In genomic region chr1:135324571-135324970, GRCm38 (mm10) we compare ENCODE assay signal across 8 mouse cellular contexts. TPM values are rescaled to one million over a fixed set of nuclear protein-coding genes. Genes with fewer than 3 reads are reported as not detected.
DNase-seq lines count a peak whose midpoint lies in the region; ATAC-seq and TF ChIP-seq lines count a peak whose summit lies in the region.

Lmod1 (plus strand) TSS chr1:135324807.

- H3K27ac ChIP-seq in neural tube, embryonic 15.5 days (replicated peaks) = no peak within 1 kb of the TSS
- peak within 1 kb of the TSS; percentile 5; the same call in 1 of the 2 replicates for H3K27ac ChIP-seq in intestine, postnatal 0 days (ENCODE audit: low read depth, low read length)
- no peak within 1 kb of the TSS for H3K27ac ChIP-seq in lung, postnatal 0 days (ENCODE audit: low read length)

- H3K27me3 ChIP-seq in neural tube, embryonic 15.5 days (replicated peaks) = peaks cover 11% of the 10 kb centered on the region; the same call in 1 of the 2 replicates
- H3K27me3 ChIP-seq in intestine, postnatal 0 days (replicated peaks; ENCODE audit: control insufficient read depth, insufficient read depth, low read length) = no peaks in the 10 kb centered on the region; the same call in 1 of the 2 replicates
- no peaks in the 10 kb centered on the region for H3K27me3 ChIP-seq in lung, postnatal 0 days (replicated peaks; ENCODE audit: insufficient read depth, low read length)

- no peak for TF ChIP-seq EP300 in lung, postnatal 0 days (IDR thresholded peaks at IDR 0.05)

- TF ChIP-seq CTCF in intestine, postnatal 0 days (IDR thresholded peaks at IDR 0.05; ENCODE audit: low read depth) = peak; percentile 31; the same call in 1 of the 2 replicates
- TF ChIP-seq CTCF in lung, postnatal 0 days (IDR thresholded peaks at IDR 0.05) = peak; percentile 35

- WGBS in neural tube, embryonic 15.5 days = 16% methylated on average over 8 of the region's 8 CpGs
- WGBS in intestine, postnatal 0 days = 15% methylated on average over 8 of the region's 8 CpGs
- 9% methylated on average over 8 of the region's 8 CpGs for WGBS in lung, postnatal 0 days

- H3K4me2 ChIP-seq in neural tube, embryonic 15.5 days = no peak within 1 kb of the TSS
- peak within 1 kb of the TSS; percentile 44 for H3K4me2 ChIP-seq in intestine, postnatal 0 days (replicated peaks; ENCODE audit: low read depth)
- H3K4me2 ChIP-seq in lung, postnatal 0 days (replicated peaks; ENCODE audit: low read depth, low read length) = peak within 1 kb of the TSS; percentile 37

- peak; percentile 66 for DNase-seq in neural tube, embryonic 10.5 days (ENCODE audit: extremely low spot score, low spot score)
- DNase-seq in forelimb bud, embryonic 11.5 days (ENCODE audit: low read depth, low spot score) = peak; percentile 79
- DNase-seq in lung, postnatal 0 days (ENCODE audit: low spot score) = peak; percentile 88
- DNase-seq in frontal cortex, postnatal 10 days (ENCODE audit: low spot score in 2 of 2) = no peak
- no peak for DNase-seq in cerebellum, postnatal 4 days (ENCODE audit: low spot score in 2 of 2)
- no peak for DNase-seq in spleen, postnatal 10 days (ENCODE audit: low spot score in 2 of 2)

- no peaks in the 10 kb centered on the region for H3K4me1 ChIP-seq in neural tube, embryonic 15.5 days
- no peaks in the 10 kb centered on the region for H3K4me1 ChIP-seq in intestine, postnatal 0 days (replicated peaks; ENCODE audit: control insufficient read depth, insufficient read depth, low read length)
- H3K4me1 ChIP-seq in lung, postnatal 0 days (ENCODE audit: insufficient read depth, low read depth, low read length) = 0 out of 2 replicates have a peak, but pooled peaks cover 4% of the 10 kb centered on the region

- H3K9me3 ChIP-seq in neural tube, embryonic 15.5 days (replicated peaks) = no peaks in the 10 kb centered on the region
- H3K9me3 ChIP-seq in intestine, postnatal 0 days (ENCODE audit: control insufficient read depth) = no peaks in the 10 kb centered on the region
- no peaks in the 10 kb centered on the region for H3K9me3 ChIP-seq in lung, postnatal 0 days (ENCODE audit: low read length)

- no peak within 1 kb of the TSS for H3K9ac ChIP-seq in neural tube, embryonic 15.5 days (replicated peaks)
- H3K9ac ChIP-seq in intestine, postnatal 0 days (ENCODE audit: low read depth, low read length) = no peak within 1 kb of the TSS
- no peak within 1 kb of the TSS for H3K9ac ChIP-seq in lung, postnatal 0 days (replicated peaks; ENCODE audit: low read depth)

- no peak for ATAC-seq in neural tube, embryonic 15.5 days (ENCODE audit: low FRiP score)
- 0 out of 2 replicates have a peak, but pooled peaks have one; percentile 33 for ATAC-seq in intestine, postnatal 0 days
- ATAC-seq in lung, postnatal 0 days = peak; percentile 91

- H3K4me3 ChIP-seq in neural tube, embryonic 15.5 days (replicated peaks) = no peak within 1 kb of the TSS
- H3K4me3 ChIP-seq in intestine, postnatal 0 days (ENCODE audit: low read depth, low read length) = peak within 1 kb of the TSS; percentile 30
- no peak within 1 kb of the TSS for H3K4me3 ChIP-seq in lung, postnatal 0 days (ENCODE audit: low read depth, low read length)

- H3K36me3 ChIP-seq in neural tube, embryonic 15.5 days = no peaks in the 10 kb centered on the region
- H3K36me3 ChIP-seq in intestine, postnatal 0 days (ENCODE audit: control insufficient read depth, insufficient read depth) = no peaks in the 10 kb centered on the region
- no peaks in the 10 kb centered on the region for H3K36me3 ChIP-seq in lung, postnatal 0 days (ENCODE audit: insufficient read depth, low read length)

RNA-seq across cellular contexts. Expression of gene Lmod1, which starts in this region (rescaled TPM):
- polyA plus RNA-seq in neural tube, embryonic 15.5 days (2015; fragmentation: Nextera tagmentation; extraction: Ambion mirVana) = 0.15 and 1.4 TPM in 2 replicates
- polyA plus RNA-seq in intestine, postnatal 0 days (2015; fragmentation: Nextera tagmentation; extraction: Ambion mirVana) = 11.8 and 13.5 TPM in 2 replicates
- polyA plus RNA-seq in lung, postnatal 0 days (2015; fragmentation: Nextera tagmentation; extraction: Ambion mirVana) = 2.6 and 2.8 TPM in 2 replicates

Comparison
In these comparisons a context has a peak if more than half of its experiments do, and no peak if none do; other contexts are left out.
1. DNase-seq: peak in neural tube, embryonic 10.5 days (single experiment), forelimb bud, embryonic 11.5 days (single experiment) and lung, postnatal 0 days (single experiment); none in frontal cortex, postnatal 10 days (0 of 2), cerebellum, postnatal 4 days (0 of 2) and spleen, postnatal 10 days (0 of 2).